Mouse (Mus musculus) hindbrain, embryonic 15.5 days (tissue): Measurements from ENCODE around the gene Cavin4. TPM values are rescaled to one million over a fixed set of nuclear protein-coding genes. Genes with fewer than 3 reads are reported as not detected.
"Not testable (repeated sequence)": the region's sequence is repeated elsewhere in the genome, so short reads cannot be mapped to it uniquely, and the experiment has no call there.

Experiments used
- ATAC-seq: fragments of 200-750 bp; cut with Nextera tagmentation; 2 replicates; pipeline ENCODE4 v1.8.0; 2017; ENCODE audit warnings: low read depth, moderate number of reproducible peaks, moderate TSS enrichment; ENCODE audit not compliant: low FRiP score
- H3K27ac ChIP-seq: fragments of 300-500 bp; sonication (generic); replicated peaks from 2 replicates; pipeline ENCODE4 v1.5.1; 2015; ENCODE audit warnings: mild to moderate bottlenecking, inconsistent platforms
- H3K27me3 ChIP-seq: fragments of 300-500 bp; sonication (generic); 2 replicates; pipeline ENCODE4 v1.6.1; 2015; ENCODE audit warnings: control low read depth, inconsistent platforms
- H3K36me3 ChIP-seq: fragments of 300-500 bp; sonication (generic); 2 replicates; pipeline ENCODE4 v1.6.1; 2015; ENCODE audit warnings: control low read depth, inconsistent platforms
- H3K4me1 ChIP-seq: fragments of 300-500 bp; sonication (generic); replicated peaks from 2 replicates; pipeline ENCODE4 v1.6.1; 2015; ENCODE audit warnings: control low read depth, inconsistent platforms
- H3K4me2 ChIP-seq: fragments of 300-500 bp; sonication (generic); 2 replicates; pipeline ENCODE4 v1.6.1; 2015; ENCODE audit warnings: moderate library complexity, mild to moderate bottlenecking, inconsistent platforms
- H3K4me3 ChIP-seq: fragments of 300-500 bp; sonication (generic); 2 replicates; pipeline ENCODE4 v1.5.1; 2015; ENCODE audit warnings: mild to moderate bottlenecking, inconsistent platforms
- H3K9ac ChIP-seq: fragments of 300-500 bp; sonication (generic); 2 replicates; pipeline ENCODE4 v1.6.1; 2015; ENCODE audit warnings: inconsistent platforms
- H3K9me3 ChIP-seq: fragments of 300-500 bp; sonication (generic); 2 replicates; pipeline ENCODE4 v1.6.1; 2016; ENCODE audit warnings: control low read depth, inconsistent platforms
- WGBS: fragments of 180-500 bp; shearing (Covaris S2); methylation state at CpG from one replicate; pipeline ENCODE4 v1.1.7; 2015; 5-methylcytosine and 5-hydroxymethylcytosine counted together
- polyA plus RNA-seq: library from polyadenylated mRNA; unstranded; fragments of >200 nt; fragmentation: Nextera tagmentation; extraction: Ambion mirVana; gene quantifications from 2 replicates; pipeline ENCODE4 v1.2.1, GENCODE M21; 2015

Gene Cavin4
- polyA plus RNA-seq, 1 experiment from 2014 or later, result 1.00 TPM

GRCm38 (mm10) chr4:48676570-48677185, 13.4 kb downstream of the Cavin4 start:
- no peak overlapping the region for H3K4me2 ChIP-seq
- H3K27me3 ChIP-seq, result no peaks in the 10 kb centered on the region
- peaks cover 4% of the 10 kb centered on the region; the same call in 1 of the 2 replicates for H3K4me1 ChIP-seq
- no peaks in the 10 kb centered on the region for H3K9me3 ChIP-seq
- no peak overlapping the region for H3K4me3 ChIP-seq
- WGBS, result 92% methylated on average over 13 of the region's 13 CpGs
- no peak overlapping the region for H3K27ac ChIP-seq
- H3K36me3 ChIP-seq, result peaks cover 24% of the 10 kb centered on the region
- ATAC-seq, result no peak
- no peak overlapping the region for H3K9ac ChIP-seq

- no peak overlapping the region for H3K9ac ChIP-seq
- no peaks in the 10 kb centered on the region for H3K27me3 ChIP-seq
- no peak overlapping the region for H3K27ac ChIP-seq
- H3K4me3 ChIP-seq, result no peak overlapping the region
- H3K36me3 ChIP-seq, result peaks cover 19% of the 10 kb centered on the region
- WGBS, result 95% methylated on average over 8 of the region's 8 CpGs
- ATAC-seq, result no peak
- no peaks in the 10 kb centered on the region for H3K9me3 ChIP-seq
- no peak overlapping the region for H3K4me2 ChIP-seq
- peaks cover 4% of the 10 kb centered on the region; the same call in 1 of the 2 replicates for H3K4me1 ChIP-seq
Measured at GRCm38 (mm10) chr4:48677276-48677675, 14.0 kb downstream of the Cavin4 start.

GRCm38 (mm10) chr4:48677812-48678211, 14.5 kb downstream of the Cavin4 start:
- 79% methylated on average over 2 of the region's 2 CpGs for WGBS
- H3K27ac ChIP-seq, result no peak overlapping the region
- H3K9me3 ChIP-seq, result no peaks in the 10 kb centered on the region
- no peak for ATAC-seq
- H3K36me3 ChIP-seq, result peaks cover 15% of the 10 kb centered on the region; the same call in 1 of the 2 replicates
- no peaks in the 10 kb centered on the region for H3K27me3 ChIP-seq
- H3K9ac ChIP-seq, result no peak overlapping the region
- no peak overlapping the region for H3K4me2 ChIP-seq
- H3K4me1 ChIP-seq, result peaks cover 4% of the 10 kb centered on the region; the same call in 1 of the 2 replicates
- H3K4me3 ChIP-seq, result no peak overlapping the region

DNA sequence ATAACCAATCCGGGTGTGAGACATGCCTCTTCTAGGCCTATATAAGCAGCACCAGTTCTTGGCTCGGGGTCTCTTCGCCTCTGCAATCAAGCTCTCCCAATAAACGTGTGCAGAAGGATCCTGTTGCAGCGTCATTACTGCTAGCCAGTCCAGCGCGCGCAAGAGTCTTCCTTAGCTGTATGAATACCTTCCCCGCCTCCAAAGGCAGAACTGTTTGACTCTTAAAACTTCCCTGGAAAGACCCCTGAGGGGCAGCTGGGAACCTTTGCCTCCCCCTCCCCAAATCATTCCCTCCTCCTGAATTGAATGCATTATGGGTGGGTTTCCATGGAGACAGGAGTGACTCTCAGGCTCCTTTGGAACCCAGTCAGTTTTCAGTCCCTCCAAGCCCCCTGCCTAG, 15.5 kb downstream of the Cavin4 start:
- WGBS, result 86% methylated on average over 9 of the region's 9 CpGs
- H3K9ac ChIP-seq, result no peak overlapping the region
- H3K4me1 ChIP-seq, result peaks cover 4% of the 10 kb centered on the region; the same call in 1 of the 2 replicates
- H3K4me3 ChIP-seq, result no peak overlapping the region
- no peak for ATAC-seq
- no peak overlapping the region for H3K4me2 ChIP-seq
- no peaks in the 10 kb centered on the region for H3K27me3 ChIP-seq
- H3K36me3 ChIP-seq, result peaks cover 11% of the 10 kb centered on the region; the same call in 1 of the 2 replicates
- no peaks in the 10 kb centered on the region for H3K9me3 ChIP-seq
- H3K27ac ChIP-seq, result no peak overlapping the region

- not testable (repeated sequence) for ATAC-seq, H3K27me3 ChIP-seq, H3K4me3 ChIP-seq, H3K27ac ChIP-seq, H3K4me2 ChIP-seq, H3K9ac ChIP-seq, H3K9me3 ChIP-seq, H3K36me3 ChIP-seq, H3K4me1 ChIP-seq
- 72% methylated on average over 5 of the region's 6 CpGs for WGBS
Measured at GRCm38 (mm10) chr4:48679728-48680127, 16.4 kb downstream of the Cavin4 start.

GRCm38 (mm10) chr4:48680214-48680613, 16.9 kb downstream of the Cavin4 start:
- Histone ChIP-seq H3K9ac (no peak overlapping the region), H3K4me2 (no peak overlapping the region), H3K9me3 (no peaks in the 10 kb centered on the region), H3K27ac (no peak overlapping the region), H3K27me3 (no peaks in the 10 kb centered on the region), H3K36me3 (peaks cover 5% of the 10 kb centered on the region; the same call in 1 of the 2 replicates), H3K4me3 (no peak overlapping the region), H3K4me1 (peaks cover 4% of the 10 kb centered on the region; the same call in 1 of the 2 replicates)
- WGBS, result 80% methylated on average over 7 of the region's 7 CpGs
- no peak for ATAC-seq

GRCm38 (mm10) chr4:48680648-48681343, 17.5 kb downstream of the Cavin4 start:
- WGBS, result 44% methylated on average over 10 of the region's 11 CpGs
- Histone ChIP-seq H3K4me2 (no peak overlapping the region), H3K27me3 (no peaks in the 10 kb centered on the region), H3K9ac (no peak overlapping the region), H3K4me1 (peaks cover 4% of the 10 kb centered on the region; the same call in 1 of the 2 replicates), H3K9me3 (no peaks in the 10 kb centered on the region), H3K36me3 (peaks cover under 1% of the 10 kb centered on the region; the same call in 1 of the 2 replicates), H3K4me3 (no peak overlapping the region), H3K27ac (no peak overlapping the region)
- peak; percentile 27; the same call in 1 of the 2 replicates for ATAC-seq

- Histone ChIP-seq H3K27me3 (no peaks in the 10 kb centered on the region), H3K9me3 (no peaks in the 10 kb centered on the region), H3K4me3 (no peak overlapping the region), H3K9ac (no peak overlapping the region), H3K4me2 (no peak overlapping the region), H3K36me3 (no peaks in the 10 kb centered on the region), H3K27ac (no peak overlapping the region), H3K4me1 (peaks cover 4% of the 10 kb centered on the region; the same call in 1 of the 2 replicates)
- WGBS, result 84% methylated on average over 8 of the region's 8 CpGs
- no peak for ATAC-seq
Measured at GRCm38 (mm10) chr4:48683126-48683525, 19.8 kb downstream of the Cavin4 start.

DNA sequence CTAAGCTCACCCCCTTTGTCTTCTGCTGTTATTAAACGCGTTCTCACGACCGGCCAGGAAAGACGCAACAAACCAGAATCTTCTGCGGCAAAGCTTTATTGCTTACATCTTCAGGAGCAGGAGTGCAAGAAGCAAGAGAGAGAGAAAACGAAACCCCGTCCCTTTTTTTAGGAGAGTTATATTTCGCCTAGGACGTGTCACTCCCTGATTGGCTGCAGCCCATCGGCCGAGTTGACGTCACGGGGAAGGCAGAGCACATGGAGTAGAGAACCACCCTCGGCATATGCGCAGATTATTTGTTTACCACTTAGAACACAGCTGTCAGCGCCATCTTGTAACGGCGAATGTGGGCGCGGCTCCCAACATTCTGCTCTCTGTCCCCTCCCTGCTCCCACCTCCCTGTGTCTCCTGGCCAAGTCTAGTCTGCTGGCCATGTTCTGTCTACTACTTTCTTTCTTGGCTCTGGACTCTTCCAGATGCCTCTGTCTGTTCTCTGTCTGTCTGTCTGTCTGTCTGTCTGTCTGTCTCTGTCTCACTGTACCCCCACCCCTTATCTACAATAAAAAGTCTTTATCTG, 20.4 kb downstream of the Cavin4 start:
- not testable (repeated sequence) for H3K9me3 ChIP-seq, H3K4me3 ChIP-seq, H3K4me1 ChIP-seq, H3K27me3 ChIP-seq, H3K4me2 ChIP-seq, ATAC-seq, H3K36me3 ChIP-seq, H3K27ac ChIP-seq, H3K9ac ChIP-seq
- WGBS, result 93% methylated on average over 20 of the region's 21 CpGs

DNA sequence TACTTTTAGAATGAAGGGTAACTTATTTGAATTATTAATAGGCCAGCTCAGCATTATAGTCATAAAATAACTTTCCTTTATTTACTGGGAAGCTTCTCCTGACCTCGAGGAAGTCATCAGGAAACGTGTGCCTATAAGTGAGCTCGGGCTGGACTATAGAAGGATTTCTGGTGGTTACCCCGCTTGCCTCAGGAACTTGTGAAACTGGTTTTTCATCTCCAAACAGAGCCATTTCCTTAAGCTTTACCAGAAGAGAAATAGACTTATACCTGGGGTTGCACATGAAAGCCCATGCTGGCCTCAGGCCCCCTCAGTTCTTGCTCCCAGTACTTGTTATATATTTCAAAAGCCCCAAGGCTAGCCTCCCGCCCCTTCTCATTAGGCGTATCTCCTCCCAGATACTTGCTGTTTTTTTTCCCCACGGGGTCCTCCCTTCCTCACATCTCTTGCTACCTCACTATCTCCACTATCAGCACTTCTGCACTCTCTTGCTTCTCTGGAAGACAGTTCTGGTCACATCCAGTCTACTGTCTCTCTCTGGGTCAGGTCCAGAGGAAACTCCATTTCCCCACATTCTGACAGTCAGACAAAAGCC, 21.4 kb downstream of the Cavin4 start:
- no peak overlapping the region for H3K27ac ChIP-seq
- no peak for ATAC-seq
- no peaks in the 10 kb centered on the region for H3K36me3 ChIP-seq
- peaks cover 4% of the 10 kb centered on the region; the same call in 1 of the 2 replicates for H3K4me1 ChIP-seq
- 87% methylated on average over 7 of the region's 7 CpGs for WGBS
- H3K4me2 ChIP-seq, result no peak overlapping the region
- H3K4me3 ChIP-seq, result no peak overlapping the region
- no peaks in the 10 kb centered on the region for H3K9me3 ChIP-seq
- no peaks in the 10 kb centered on the region for H3K27me3 ChIP-seq
- H3K9ac ChIP-seq, result no peak overlapping the region

GRCm38 (mm10) chr4:48688148-48688547, 24.8 kb downstream of the Cavin4 start:
- 86% methylated on average over 6 of the region's 6 CpGs for WGBS
- Histone ChIP-seq H3K36me3 (no peaks in the 10 kb centered on the region), H3K4me2 (no peak overlapping the region), H3K4me3 (no peak overlapping the region), H3K27ac (no peak overlapping the region), H3K9me3 (no peaks in the 10 kb centered on the region), H3K4me1 (peaks cover 18% of the 10 kb centered on the region), H3K27me3 (no peaks in the 10 kb centered on the region), H3K9ac (no peak overlapping the region)
- no peak for ATAC-seq

DNA sequence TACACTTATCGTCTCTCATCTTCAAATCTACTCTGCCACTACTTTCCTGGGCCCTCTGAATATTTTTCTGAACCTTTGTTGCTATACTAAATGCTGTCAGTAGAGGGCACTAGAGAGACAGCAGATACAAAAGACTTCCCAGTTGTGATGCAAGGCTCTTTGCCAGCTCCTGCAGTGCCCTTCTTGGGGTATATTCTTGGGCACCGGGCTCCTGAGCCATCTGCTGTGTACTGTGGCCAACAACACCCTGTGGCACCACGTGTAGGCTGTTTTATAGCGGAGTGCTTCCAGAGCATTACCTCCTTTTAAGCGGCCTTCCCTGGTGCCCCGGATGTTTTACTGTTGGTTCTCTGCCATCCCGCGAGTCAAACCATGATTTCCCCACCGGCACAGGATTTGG, 27.3 kb downstream of the Cavin4 start:
- 57% methylated on average over 9 of the region's 9 CpGs for WGBS
- Histone ChIP-seq H3K4me2 (no peak overlapping the region), H3K27me3 (no peaks in the 10 kb centered on the region), H3K4me1 (peaks cover 20% of the 10 kb centered on the region), H3K27ac (no peak overlapping the region), H3K9ac (no peak overlapping the region), H3K9me3 (no peaks in the 10 kb centered on the region), H3K4me3 (no peak overlapping the region), H3K36me3 (no peaks in the 10 kb centered on the region)
- peak; percentile 62; the same call in 1 of the 2 replicates for ATAC-seq
